Mouse (Mus musculus) cerebellum, postnatal 14 days (tissue): Measurements from ENCODE around the gene Ferd3l.

ENCODE experiments used
- DNase-seq, 2 experiments: peaks; one replicate each; pipeline ENCODE4 v3.0.0; 2021; ENCODE audit warnings: mixed read lengths in 2 of 2

Ferd3l gene

GRCm38 (mm10) chr12:33928331-33929192 is at the start of gene Ferd3l:
Ferd3l (plus strand) TSS chr12:33928425.
- DNase-seq: no peak

- DNase-seq: peak; percentile 50 to 55
Observed at GRCm38 (mm10) chr12:33893956-33894355, 34.3 kb upstream of the Ferd3l start.

GRCm38 (mm10) chr12:33894621-33895020 is 33.6 kb upstream of the Ferd3l start:
- DNase-seq: no peak

- DNase-seq: no peak
Observed at GRCm38 (mm10) chr12:33926751-33927150, 1.5 kb upstream of the Ferd3l start.

GRCm38 (mm10) chr12:33927334-33928098 is 709 bp upstream of the Ferd3l start:
- DNase-seq: peak; percentile 13

- no peak for DNase-seq
Observed at GRCm38 (mm10) chr12:33952843-33953242, 24.6 kb downstream of the Ferd3l start.

- DNase-seq: peak in 1 of 2 experiments; percentile 25
Observed at GRCm38 (mm10) chr12:33954931-33955565, 26.8 kb downstream of the Ferd3l start.

GRCm38 (mm10) chr12:33955606-33956295 is 27.5 kb downstream of the Ferd3l start:
- DNase-seq: peak in 1 of 2 experiments; percentile 18

GRCm38 (mm10) chr12:33956576-33957399 is 28.6 kb downstream of the Ferd3l start:
- peak; percentile 10 to 16 for DNase-seq

- peak; percentile 16 to 21 for DNase-seq
Observed at GRCm38 (mm10) chr12:33957400-33958240, 29.4 kb downstream of the Ferd3l start, which contains the start of gene Twist1. Twist1 (plus strand) TSS chr12:33957671.

- peak; percentile 32 to 37 for DNase-seq
Observed at GRCm38 (mm10) chr12:33958241-33959194, 30.3 kb downstream of the Ferd3l start.

GRCm38 (mm10) chr12:33959206-33959605 is 31.0 kb downstream of the Ferd3l start:
- DNase-seq: peak in 1 of 2 experiments; percentile 4

GRCm38 (mm10) chr12:33959846-33960245 is 31.6 kb downstream of the Ferd3l start:
- DNase-seq: peak in 1 of 2 experiments; percentile 13

- no peak for DNase-seq
Observed at GRCm38 (mm10) chr12:33961013-33961412, 32.8 kb downstream of the Ferd3l start.

- peak in 1 of 2 experiments; percentile 23 for DNase-seq
Observed at GRCm38 (mm10) chr12:33962118-33962772, 34.0 kb downstream of the Ferd3l start.

GRCm38 (mm10) chr12:33962773-33963130 is 34.5 kb downstream of the Ferd3l start:
- DNase-seq: no peak

GRCm38 (mm10) chr12:33963671-33964369 is 35.6 kb downstream of the Ferd3l start:
- DNase-seq: peak in 1 of 2 experiments; percentile 18

- DNase-seq: no peak
Observed at GRCm38 (mm10) chr12:33964427-33964826, 36.2 kb downstream of the Ferd3l start.
